Mouse (Mus musculus): Measurements from ENCODE around the gene Psip1.

Psip1 gene

DNA sequence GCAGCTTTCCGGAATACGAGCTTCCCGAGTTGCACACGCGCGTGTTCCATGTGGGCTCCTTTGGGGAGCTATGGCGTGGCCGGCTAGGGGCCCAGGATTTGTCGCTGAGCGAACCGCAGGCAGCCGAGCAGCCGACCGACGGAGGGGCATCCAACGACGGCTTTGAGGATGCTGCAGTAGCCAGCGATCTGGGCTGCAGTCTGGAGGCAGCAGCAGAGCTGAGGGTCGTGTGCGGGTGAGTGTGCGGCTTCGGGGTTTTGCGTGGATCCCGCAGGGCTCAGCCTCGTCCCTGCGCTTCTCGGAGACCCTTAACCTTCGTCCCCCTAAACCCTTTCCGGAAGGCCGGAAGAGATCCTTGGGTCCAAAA is 68.5 kb downstream of the Psip1 start:
- no peak for DNase-seq (ENCODE audit: low read depth, low spot score)

DNA sequence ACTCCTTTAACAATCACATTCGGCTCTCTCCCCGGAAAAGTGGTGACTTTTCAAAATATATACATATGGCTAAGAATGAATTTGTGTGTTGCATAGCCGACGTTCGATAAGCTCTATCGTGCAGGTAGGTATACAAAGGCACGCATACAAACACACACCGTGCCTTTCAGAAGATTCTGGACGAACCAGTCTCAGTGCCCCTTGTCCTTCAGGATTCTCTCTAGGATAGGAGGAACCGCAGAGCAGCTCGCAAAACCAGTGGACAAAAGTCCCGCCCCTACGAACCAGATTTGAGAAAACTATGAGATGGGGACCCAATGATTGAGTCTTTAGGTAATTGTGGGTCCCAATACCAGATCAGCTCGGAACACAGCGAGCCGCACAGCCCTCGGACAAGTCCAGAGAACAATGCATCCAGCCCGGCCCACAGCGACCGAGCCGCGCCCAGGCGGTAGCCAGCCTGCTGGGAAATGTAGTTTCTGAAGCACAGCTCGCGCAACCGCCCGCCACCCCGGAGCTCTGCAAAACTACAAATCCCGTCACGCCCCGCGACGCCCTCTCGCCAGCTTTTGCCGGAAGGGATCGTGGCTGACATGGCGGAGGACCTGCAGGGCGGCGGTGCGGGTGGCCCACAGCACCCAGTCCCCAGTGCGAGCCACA is 69.0 kb downstream of the Psip1 start, which contains the start of gene Snapc3:
TSS of gene Snapc3 (plus strand) at position 565 of the 660 bp plus-strand sequence.
- DNase-seq (ENCODE audit: low read depth, low spot score) = peak; percentile 98

DNA sequence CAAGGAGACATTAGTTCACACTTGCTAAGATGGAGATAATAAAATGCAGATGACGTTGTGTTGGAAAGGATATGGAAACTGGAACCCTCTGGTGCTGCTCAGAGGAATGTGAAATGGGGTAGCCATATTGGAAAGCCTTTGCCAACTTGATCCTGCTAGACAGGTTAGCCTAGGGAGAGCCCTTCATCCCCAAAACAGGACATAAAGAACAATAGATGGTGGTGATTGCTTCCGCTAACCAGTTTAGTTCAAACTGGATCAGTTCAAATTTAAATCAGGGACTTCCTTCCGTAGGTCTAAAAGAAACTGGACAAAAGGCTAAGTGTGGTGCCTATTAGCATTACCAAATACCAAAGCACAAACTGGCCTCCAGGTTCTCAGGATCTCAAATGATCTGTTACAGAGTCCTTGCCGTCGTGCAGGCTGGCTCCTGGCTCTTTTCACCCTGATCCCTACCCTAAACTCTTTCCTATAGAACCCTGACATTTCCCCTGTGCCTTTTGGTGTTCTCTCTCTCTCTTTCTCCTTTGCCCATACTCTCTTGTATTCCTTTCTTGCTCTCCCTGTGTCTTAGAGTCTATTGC is 71.9 kb downstream of the Psip1 start:
- DNase-seq (ENCODE audit: low read depth, low spot score) = no peak

DNA sequence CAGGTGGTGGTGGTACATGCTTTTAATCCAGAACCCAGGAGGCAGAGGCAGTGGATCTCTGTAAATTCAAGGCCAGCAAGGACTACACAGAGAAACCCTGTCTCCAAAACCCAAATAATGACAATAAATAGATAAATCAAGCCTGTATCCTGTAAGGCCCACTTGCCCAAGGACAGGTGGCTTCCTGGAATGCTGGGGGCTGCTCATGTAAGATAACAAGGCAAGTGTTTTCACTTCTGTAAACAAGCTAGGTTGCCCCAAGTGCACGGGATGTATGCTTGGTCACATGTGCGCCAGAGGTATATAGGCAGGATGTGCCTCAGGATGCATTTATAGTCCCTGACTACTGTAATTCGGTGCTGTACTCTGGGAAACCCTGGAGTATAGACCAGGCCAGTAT is 74.2 kb downstream of the Psip1 start:
- no peak for DNase-seq (ENCODE audit: low read depth, low spot score)

DNA sequence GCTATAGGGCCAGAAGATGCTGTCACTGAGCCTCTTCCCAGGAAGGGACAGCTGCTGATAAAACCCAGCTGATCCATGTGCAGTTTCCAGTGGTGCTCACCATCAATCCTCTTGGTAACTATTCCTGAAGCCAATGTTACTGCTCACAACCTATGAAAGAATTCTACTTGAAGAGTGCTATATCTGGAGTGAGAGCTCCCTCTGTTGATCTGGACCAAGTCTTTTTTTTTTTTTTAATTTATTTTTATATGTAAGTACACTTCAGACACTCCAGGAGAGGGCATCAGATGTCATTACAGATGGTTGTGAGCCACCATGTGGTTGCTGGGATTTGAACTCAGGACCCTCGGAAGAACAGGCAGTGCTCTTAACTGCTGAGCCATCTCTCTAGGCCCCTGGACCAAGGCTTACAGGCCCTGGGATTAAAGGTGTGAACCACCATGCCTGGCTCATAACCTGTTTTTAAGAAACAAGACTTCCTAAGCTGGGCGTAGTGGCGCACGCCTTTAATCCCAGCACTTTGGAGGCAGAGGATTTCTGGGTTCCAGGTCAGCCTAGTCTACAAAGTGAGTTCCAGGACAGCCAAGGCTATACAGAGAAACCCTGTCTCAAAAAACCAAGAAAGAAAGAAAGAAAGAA is 76.3 kb downstream of the Psip1 start:
- peak; percentile 81 for DNase-seq (ENCODE audit: low read depth, low spot score)

DNA sequence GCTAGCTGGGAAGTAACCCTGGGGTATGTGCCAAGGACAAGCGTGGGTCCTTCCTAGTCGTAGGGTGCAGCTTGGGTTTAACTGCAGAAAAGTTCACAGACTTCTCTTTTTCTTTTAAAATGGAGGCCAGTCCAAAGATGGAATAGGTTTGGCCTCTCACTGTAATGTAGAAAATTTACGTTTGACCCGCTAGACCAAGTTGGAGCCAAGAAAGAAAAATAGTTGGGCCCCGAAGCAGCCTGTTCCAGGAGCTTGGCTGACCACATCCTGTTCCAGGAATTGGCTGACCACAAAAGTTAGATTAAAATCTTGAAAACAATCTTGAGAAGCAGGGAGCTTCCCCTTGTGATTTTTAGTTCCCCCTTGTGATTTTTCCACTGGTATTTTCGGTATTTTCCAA is 78.6 kb downstream of the Psip1 start:
- DNase-seq (ENCODE audit: low read depth, low spot score) = no peak

All from brain, adult 2 months (tissue).